Comparison of ENCODE assay signal across 14 mouse cellular contexts in genomic region chr19:22300906-22301305, GRCm38 (mm10).
DNase-seq lines count a peak whose midpoint lies in the region; ATAC-seq and TF ChIP-seq lines count a peak whose summit lies in the region.
"Had no signal": no experiment of that assay in that cellular context is flagged by ENCODE, and none has a peak within 500 bp of the region (broad histone marks: within the 10 kb centered on the region; RNA-seq: fewer than 3 reads in every experiment).

No protein-coding gene starts in this region.

- H3K9me3 ChIP-seq in embryonic facial prominence, embryonic 11.5 days (replicated peaks; ENCODE audit: control insufficient read depth, low read length) = no peaks in the 10 kb centered on the region
- no peaks in the 10 kb centered on the region for H3K9me3 ChIP-seq in embryonic facial prominence, embryonic 10.5 days
- H3K9me3 ChIP-seq in midbrain, postnatal 0 days (ENCODE audit: low read length) = no peaks in the 10 kb centered on the region
- H3K9me3 ChIP-seq in midbrain, embryonic 11.5 days (ENCODE audit: control insufficient read depth, low read length) = no peaks in the 10 kb centered on the region
- H3K9me3 ChIP-seq: forebrain, embryonic 10.5 days; limb, embryonic 13.5 days; lung, embryonic 15.5 days had no signal

- H3K4me2 ChIP-seq in embryonic facial prominence, embryonic 11.5 days (ENCODE audit: low read depth, low read length) = no peak overlapping the region
- no peak overlapping the region for H3K4me2 ChIP-seq in midbrain, postnatal 0 days (ENCODE audit: low read depth, low read length, poor library complexity, severe bottlenecking)
- H3K4me2 ChIP-seq in midbrain, embryonic 11.5 days = no peak overlapping the region
- H3K4me2 ChIP-seq: limb, embryonic 13.5 days; lung, embryonic 15.5 days had no signal

- H3K9ac ChIP-seq in embryonic facial prominence, embryonic 11.5 days (replicated peaks; ENCODE audit: low read length) = no peak overlapping the region
- H3K9ac ChIP-seq in midbrain, postnatal 0 days (replicated peaks; ENCODE audit: low read length, poor library complexity, severe bottlenecking) = no peak overlapping the region
- no peak overlapping the region for H3K9ac ChIP-seq in midbrain, embryonic 11.5 days (ENCODE audit: low read length)
- H3K9ac ChIP-seq: limb, embryonic 13.5 days; lung, embryonic 15.5 days had no signal

- H3K27ac ChIP-seq in embryonic facial prominence, embryonic 11.5 days (replicated peaks; ENCODE audit: low read depth, low read length) = no peak overlapping the region
- H3K27ac ChIP-seq in embryonic facial prominence, embryonic 10.5 days (replicated peaks) = no peak overlapping the region
- H3K27ac ChIP-seq in midbrain, postnatal 0 days (ENCODE audit: low read depth, low read length) = no peak overlapping the region
- no peak overlapping the region for H3K27ac ChIP-seq in midbrain, embryonic 11.5 days (ENCODE audit: low read depth, low read length)
- H3K27ac ChIP-seq: forebrain, embryonic 10.5 days; limb, embryonic 13.5 days; lung, embryonic 15.5 days had no signal

- WGBS in embryonic facial prominence, embryonic 11.5 days = 54% methylated on average over 2 of the region's 2 CpGs
- WGBS in embryonic facial prominence, embryonic 10.5 days = 42% methylated on average over 2 of the region's 2 CpGs
- 18% methylated on average over 2 of the region's 2 CpGs for WGBS in midbrain, postnatal 0 days
- 30% methylated on average over 2 of the region's 2 CpGs for WGBS in midbrain, embryonic 11.5 days

- ATAC-seq in embryonic facial prominence, embryonic 11.5 days (replicated peaks; ENCODE audit: insufficient number of reproducible peaks, low FRiP score, low TSS enrichment, low read depth) = no peak
- no peak for ATAC-seq in midbrain, postnatal 0 days (ENCODE audit: low FRiP score)
- no peak for ATAC-seq in midbrain, embryonic 11.5 days (ENCODE audit: low FRiP score)

- H3K4me1 ChIP-seq in embryonic facial prominence, embryonic 11.5 days (ENCODE audit: control insufficient read depth, insufficient read depth, low read length) = no peaks in the 10 kb centered on the region
- peaks cover 4% of the 10 kb centered on the region; the same call in 1 of the 2 replicates for H3K4me1 ChIP-seq in embryonic facial prominence, embryonic 10.5 days
- H3K4me1 ChIP-seq in midbrain, postnatal 0 days (ENCODE audit: insufficient read depth, low read length) = no peaks in the 10 kb centered on the region
- peaks cover 3% of the 10 kb centered on the region; the same call in 1 of the 2 replicates for H3K4me1 ChIP-seq in midbrain, embryonic 11.5 days (ENCODE audit: control insufficient read depth, insufficient read depth, low read length)

- peak; percentile 14 for DNase-seq in embryonic facial prominence, embryonic 11.5 days (ENCODE audit: low spot score)
- no peak for DNase-seq in embryonic facial prominence, embryonic 10.5 days (ENCODE audit: low spot score)
- DNase-seq in kidney, postnatal 4 days = peak; percentile 5 to 21
- no peak for DNase-seq in kidney, postnatal 25 days
- DNase-seq in midbrain, postnatal 0 days (ENCODE audit: low spot score) = peak; percentile 49
- no peak for DNase-seq in midbrain, embryonic 11.5 days (ENCODE audit: low spot score, missing footprints)
- peak; percentile 19 for DNase-seq in right cerebral cortex, postnatal 4 days
- no peak for DNase-seq in ovary, postnatal 36 days (ENCODE audit: low spot score)
- DNase-seq: cerebellum, adult 11-12 months; kidney, postnatal 36 days; thymus, adult 18-20 months had no signal

- peak; percentile 71 for TF ChIP-seq CTCF in midbrain, postnatal 0 days (IDR thresholded peaks at IDR 0.05)

- no peaks in the 10 kb centered on the region for H3K36me3 ChIP-seq in embryonic facial prominence, embryonic 11.5 days (replicated peaks; ENCODE audit: control insufficient read depth, insufficient read depth, low read depth, low read length)
- H3K36me3 ChIP-seq in embryonic facial prominence, embryonic 10.5 days (replicated peaks) = no peaks in the 10 kb centered on the region
- no peaks in the 10 kb centered on the region for H3K36me3 ChIP-seq in midbrain, postnatal 0 days (ENCODE audit: insufficient read depth, low read length)
- no peaks in the 10 kb centered on the region for H3K36me3 ChIP-seq in midbrain, embryonic 11.5 days (ENCODE audit: control insufficient read depth, insufficient read depth, low read length)
- H3K36me3 ChIP-seq: forebrain, embryonic 10.5 days; limb, embryonic 13.5 days; lung, embryonic 15.5 days had no signal

- H3K27me3 ChIP-seq in embryonic facial prominence, embryonic 11.5 days (ENCODE audit: control insufficient read depth, insufficient read depth, low read length) = no peaks in the 10 kb centered on the region
- peaks cover 6% of the 10 kb centered on the region; the same call in 1 of the 2 replicates for H3K27me3 ChIP-seq in embryonic facial prominence, embryonic 10.5 days (replicated peaks; ENCODE audit: low read depth, poor library complexity, severe bottlenecking)
- no peaks in the 10 kb centered on the region for H3K27me3 ChIP-seq in midbrain, postnatal 0 days (ENCODE audit: insufficient read depth, low read length)
- no peaks in the 10 kb centered on the region for H3K27me3 ChIP-seq in midbrain, embryonic 11.5 days (ENCODE audit: control insufficient read depth, insufficient read depth, low read length)
- H3K27me3 ChIP-seq: lung, embryonic 15.5 days had no signal

- H3K4me3 ChIP-seq in embryonic facial prominence, embryonic 11.5 days (ENCODE audit: low read depth, low read length) = no peak overlapping the region
- H3K4me3 ChIP-seq in embryonic facial prominence, embryonic 10.5 days = no peak overlapping the region
- no peak overlapping the region for H3K4me3 ChIP-seq in midbrain, postnatal 0 days (ENCODE audit: low read depth, low read length)
- H3K4me3 ChIP-seq in midbrain, embryonic 11.5 days (ENCODE audit: low read depth, low read length) = no peak overlapping the region
- H3K4me3 ChIP-seq: forebrain, embryonic 10.5 days; limb, embryonic 13.5 days; lung, embryonic 15.5 days had no signal

Comparison
In these comparisons a context has a peak if more than half of its experiments do, and no peak if none do; other contexts are left out.
1. DNase-seq: peak in embryonic facial prominence, embryonic 11.5 days (single experiment), kidney, postnatal 4 days (2 of 2), midbrain, postnatal 0 days (single experiment) and right cerebral cortex, postnatal 4 days (single experiment); none in embryonic facial prominence, embryonic 10.5 days (single experiment), kidney, postnatal 25 days (0 of 2), midbrain, embryonic 11.5 days (single experiment) and ovary, postnatal 36 days (single experiment).